Mouse (Mus musculus) hindbrain, embryonic 16.5 days (tissue): ENCODE data around the gene Slc12a8. TPM values are rescaled to one million over a fixed set of nuclear protein-coding genes. Genes with fewer than 3 reads are reported as not detected.

Experiments
- ATAC-seq: fragments of 200-750 bp; cut with Nextera tagmentation; 2 replicates; pipeline ENCODE4 v1.8.0; 2017; ENCODE audit warnings: moderate TSS enrichment, moderate library complexity
- H3K27ac ChIP-seq: fragments of 300-500 bp; sonication (generic); 2 replicates; pipeline ENCODE4 v1.5.1; 2014; ENCODE audit warnings: low read depth, mild to moderate bottlenecking, control low read depth, low read length, moderate library complexity
- H3K27me3 ChIP-seq: fragments of 300-500 bp; sonication (generic); replicated peaks from 2 replicates; pipeline ENCODE4 v1.6.1; 2014; ENCODE audit warnings: low read length; ENCODE audit not compliant: control insufficient read depth, insufficient read depth
- H3K36me3 ChIP-seq: fragments of 300-500 bp; sonication (generic); 2 replicates; pipeline ENCODE4 v1.6.1; 2014; ENCODE audit warnings: mild to moderate bottlenecking, low read length, moderate library complexity, mixed read lengths; ENCODE audit not compliant: control insufficient read depth, insufficient read depth
- H3K4me1 ChIP-seq: fragments of 300-500 bp; sonication (generic); 2 replicates; pipeline ENCODE4 v1.6.1; 2014; ENCODE audit warnings: low read depth, low read length; ENCODE audit not compliant: control insufficient read depth, insufficient read depth
- H3K4me2 ChIP-seq: fragments of 300-500 bp; sonication (generic); 2 replicates; pipeline ENCODE4 v1.6.1; 2014; ENCODE audit warnings: mild to moderate bottlenecking, low read length, control low read depth, moderate library complexity
- H3K4me3 ChIP-seq: fragments of 300-500 bp; sonication (generic); 2 replicates; pipeline ENCODE4 v1.5.1; 2014; ENCODE audit warnings: mild to moderate bottlenecking, low read length, control low read depth, moderate library complexity
- H3K9ac ChIP-seq: fragments of 300-500 bp; sonication (generic); 2 replicates; pipeline ENCODE4 v1.6.1; 2014; ENCODE audit warnings: low read depth, mild to moderate bottlenecking, control low read depth, low read length, moderate library complexity
- H3K9me3 ChIP-seq: fragments of 300-500 bp; sonication (generic); 2 replicates; pipeline ENCODE4 v1.6.1; 2014; ENCODE audit warnings: mild to moderate bottlenecking, low read length, moderate library complexity; ENCODE audit not compliant: control insufficient read depth
- WGBS: fragments of 180-500 bp; shearing (Covaris S2); extraction: QIAGEN DNeasy Blood & Tissue Kit; methylation state at CpG from one replicate; pipeline ENCODE4 v1.1.7; 2014; 5-methylcytosine and 5-hydroxymethylcytosine counted together
- polyA plus RNA-seq: library from polyadenylated mRNA; unstranded; fragments of >200 nt; fragmentation: Nextera tagmentation; extraction: Ambion mirVana; gene quantifications from 2 replicates; pipeline ENCODE4 v1.2.1, GENCODE M21; 2015

The Slc12a8 gene
- polyA plus RNA-seq, 1 experiment from 2014 or later = 1.5 TPM

DNA sequence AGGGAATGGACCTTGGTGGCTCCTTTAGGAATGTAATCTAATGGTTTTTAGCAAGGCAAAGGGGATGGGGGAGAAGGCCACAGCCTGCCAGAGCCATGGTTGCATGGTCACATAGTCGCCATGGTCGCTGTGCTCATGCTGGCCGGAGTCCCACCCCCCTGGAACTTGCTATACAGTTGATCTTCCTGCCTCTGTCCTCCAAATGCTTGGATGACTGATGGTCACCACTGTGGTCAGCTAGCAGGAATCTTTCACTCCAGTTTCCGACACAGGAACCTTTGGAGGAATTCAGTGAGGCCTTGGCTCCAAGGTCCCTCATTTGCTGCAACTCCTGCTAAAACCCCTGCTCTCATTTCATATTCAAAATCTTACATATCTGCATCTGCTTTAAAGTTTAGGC is 79.1 kb downstream of the Slc12a8 start:
- no peak for ATAC-seq
- no peak overlapping the region for H3K4me3 ChIP-seq
- WGBS = 87% methylated on average over 4 of the region's 4 CpGs
- H3K9me3 ChIP-seq = no peaks in the 10 kb centered on the region
- no peaks in the 10 kb centered on the region for H3K36me3 ChIP-seq
- H3K27ac ChIP-seq = no peak overlapping the region
- H3K9ac ChIP-seq = no peak overlapping the region
- no peaks in the 10 kb centered on the region for H3K27me3 ChIP-seq
- no peaks in the 10 kb centered on the region for H3K4me1 ChIP-seq
- no peak overlapping the region for H3K4me2 ChIP-seq

- WGBS = 36% methylated on average over 5 of the region's 5 CpGs
- H3K9me3 ChIP-seq = no peaks in the 10 kb centered on the region
- H3K9ac ChIP-seq = no peak overlapping the region
- H3K27ac ChIP-seq = no peak overlapping the region
- H3K36me3 ChIP-seq = no peaks in the 10 kb centered on the region
- ATAC-seq = no peak
- no peaks in the 10 kb centered on the region for H3K4me1 ChIP-seq
- H3K27me3 ChIP-seq = no peaks in the 10 kb centered on the region
- H3K4me2 ChIP-seq = no peak overlapping the region
- H3K4me3 ChIP-seq = no peak overlapping the region
These were observed 83.1 kb downstream of the Slc12a8 start for GRCm38 (mm10) chr16:33600216-33600615.

- H3K4me3 ChIP-seq = no peak overlapping the region
- no peaks in the 10 kb centered on the region for H3K27me3 ChIP-seq
- WGBS = 96% methylated on average over 8 of the region's 8 CpGs
- H3K36me3 ChIP-seq = no peaks in the 10 kb centered on the region
- H3K9ac ChIP-seq = no peak overlapping the region
- no peak overlapping the region for H3K4me2 ChIP-seq
- H3K4me1 ChIP-seq = peaks cover 2% of the 10 kb centered on the region; the same call in 1 of the 2 replicates
- H3K9me3 ChIP-seq = no peaks in the 10 kb centered on the region
- no peak overlapping the region for H3K27ac ChIP-seq
- no peak for ATAC-seq
These were observed 84.2 kb downstream of the Slc12a8 start for GRCm38 (mm10) chr16:33601299-33601698.

DNA sequence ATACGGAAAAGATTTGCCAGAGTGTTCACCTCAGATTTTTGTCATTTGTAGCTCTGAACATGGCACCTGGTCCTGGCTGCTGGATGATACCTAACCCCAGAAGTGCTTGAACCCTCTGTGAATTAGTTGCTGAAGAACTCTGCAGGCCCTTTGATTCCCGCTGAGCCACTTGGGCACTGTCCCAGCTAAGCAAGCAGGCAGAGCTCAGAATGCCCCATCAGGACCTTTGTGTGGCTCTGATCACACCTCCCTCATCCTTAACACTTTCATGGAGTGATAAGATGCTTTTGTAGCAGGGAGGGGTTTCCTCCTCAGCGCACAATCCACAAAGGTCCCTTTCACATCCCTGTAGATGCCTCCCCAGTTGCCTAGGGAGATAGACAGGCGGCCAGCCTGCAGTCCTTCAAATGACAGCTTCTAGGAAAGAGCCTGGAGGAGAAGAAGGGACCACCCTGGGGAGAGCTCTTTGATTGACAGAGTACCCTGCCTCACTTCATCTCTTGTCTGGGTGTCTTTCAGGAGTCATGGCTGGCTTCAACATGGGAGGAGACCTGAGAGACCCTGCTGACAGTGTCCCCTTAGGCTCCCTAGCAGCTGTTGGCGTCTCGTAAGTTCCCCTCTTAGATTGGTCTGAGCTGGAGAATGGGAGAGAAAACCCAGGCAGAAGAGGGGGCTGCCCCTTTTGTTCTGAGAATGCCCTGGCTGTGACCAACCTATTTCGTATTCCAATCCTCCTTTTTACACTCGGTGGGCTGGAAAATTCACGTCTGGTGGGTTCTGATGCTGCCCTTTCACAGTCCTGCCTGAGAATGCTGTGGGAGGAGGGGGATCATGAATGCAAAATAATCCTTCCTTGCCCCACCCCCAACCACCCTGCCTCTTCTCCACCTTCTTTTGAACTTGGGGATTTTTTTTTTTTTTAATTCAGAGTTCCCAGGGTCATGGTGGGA is 88.8 kb downstream of the Slc12a8 start:
- no peaks in the 10 kb centered on the region for H3K9me3 ChIP-seq
- no peak overlapping the region for H3K4me2 ChIP-seq
- peaks cover 6% of the 10 kb centered on the region; the same call in 1 of the 2 replicates for H3K4me1 ChIP-seq
- H3K27me3 ChIP-seq = no peaks in the 10 kb centered on the region
- H3K4me3 ChIP-seq = no peak overlapping the region
- no peaks in the 10 kb centered on the region for H3K36me3 ChIP-seq
- 17% methylated on average over 9 of the region's 9 CpGs for WGBS
- peak overlapping the region; percentile 12 for H3K27ac ChIP-seq
- H3K9ac ChIP-seq = no peak overlapping the region
- peak; percentile 90 for ATAC-seq

- no peaks in the 10 kb centered on the region for H3K36me3 ChIP-seq
- peak; percentile 22; the same call in 1 of the 2 replicates for ATAC-seq
- no peak overlapping the region for H3K9ac ChIP-seq
- no peak overlapping the region for H3K4me3 ChIP-seq
- 24% methylated on average over 8 of the region's 8 CpGs for WGBS
- no peaks in the 10 kb centered on the region for H3K27me3 ChIP-seq
- peaks cover 6% of the 10 kb centered on the region; the same call in 1 of the 2 replicates for H3K4me1 ChIP-seq
- peak overlapping the region; percentile 0; the same call in 1 of the 2 replicates for H3K27ac ChIP-seq
- H3K9me3 ChIP-seq = no peaks in the 10 kb centered on the region
- H3K4me2 ChIP-seq = no peak overlapping the region
These were observed 89.8 kb downstream of the Slc12a8 start for GRCm38 (mm10) chr16:33606691-33607532.

- Histone ChIP-seq H3K9ac (no peak overlapping the region), H3K9me3 (no peaks in the 10 kb centered on the region), H3K4me2 (no peak overlapping the region), H3K36me3 (no peaks in the 10 kb centered on the region), H3K27me3 (no peaks in the 10 kb centered on the region), H3K4me1 (peaks cover 6% of the 10 kb centered on the region; the same call in 1 of the 2 replicates), H3K27ac (no peak overlapping the region), H3K4me3 (no peak overlapping the region)
- ATAC-seq = no peak
- 50% methylated on average over 2 of the region's 2 CpGs for WGBS
These were observed 92.4 kb downstream of the Slc12a8 start for GRCm38 (mm10) chr16:33609554-33609953.

- Histone ChIP-seq H3K9ac (no peak overlapping the region), H3K9me3 (no peaks in the 10 kb centered on the region), H3K36me3 (no peaks in the 10 kb centered on the region), H3K4me2 (no peak overlapping the region), H3K27ac (no peak overlapping the region), H3K27me3 (no peaks in the 10 kb centered on the region), H3K4me1 (peaks cover 6% of the 10 kb centered on the region; the same call in 1 of the 2 replicates), H3K4me3 (no peak overlapping the region)
- no peak for ATAC-seq
- WGBS = 80% methylated on average over 7 of the region's 7 CpGs
These were observed 93.3 kb downstream of the Slc12a8 start for GRCm38 (mm10) chr16:33610466-33610865.

- Histone ChIP-seq H3K4me2 (no peak overlapping the region), H3K27me3 (no peaks in the 10 kb centered on the region), H3K9ac (no peak overlapping the region), H3K4me3 (no peak overlapping the region), H3K4me1 (peaks cover 3% of the 10 kb centered on the region; the same call in 1 of the 2 replicates), H3K36me3 (no peaks in the 10 kb centered on the region), H3K27ac (no peak overlapping the region), H3K9me3 (no peaks in the 10 kb centered on the region)
- WGBS = 65% methylated on average over 8 of the region's 8 CpGs
- ATAC-seq = no peak
These were observed 94.2 kb downstream of the Slc12a8 start for GRCm38 (mm10) chr16:33611291-33611690.
